Mouse (Mus musculus): ENCODE results near the gene Nhlh1.

Gene Nhlh1

GRCm38 (mm10) chr1:172057491-172057921 is at the start of gene Nhlh1:
Gene Nhlh1, minus strand, starts transcription at chr1:172057573.
- no peak for DNase-seq (ENCODE audit: extremely low spot score, low read depth, low spot score)

GRCm38 (mm10) chr1:172105101-172105500 is 47.7 kb upstream of the Nhlh1 start:
- DNase-seq (ENCODE audit: extremely low spot score, low read depth, low spot score), result no peak

GRCm38 (mm10) chr1:172103619-172104018 is 46.2 kb upstream of the Nhlh1 start:
- no peak for DNase-seq (ENCODE audit: extremely low spot score, low read depth, low spot score)

GRCm38 (mm10) chr1:172099325-172100033 is 42.1 kb upstream of the Nhlh1 start:
- no peak for DNase-seq (ENCODE audit: extremely low spot score, low read depth, low spot score)

- DNase-seq (ENCODE audit: extremely low spot score, low read depth, low spot score), result no peak
Observed at GRCm38 (mm10) chr1:172095202-172095601, 37.8 kb upstream of the Nhlh1 start.

- no peak for DNase-seq (ENCODE audit: extremely low spot score, low read depth, low spot score)
Observed at GRCm38 (mm10) chr1:172094295-172094694, 36.9 kb upstream of the Nhlh1 start.

- no peak for DNase-seq (ENCODE audit: extremely low spot score, low read depth, low spot score)
Observed at GRCm38 (mm10) chr1:172093522-172093921, 36.1 kb upstream of the Nhlh1 start.

- no peak for DNase-seq (ENCODE audit: extremely low spot score, low read depth, low spot score)
Observed at GRCm38 (mm10) chr1:172082899-172083445, 25.6 kb upstream of the Nhlh1 start.

GRCm38 (mm10) chr1:172082101-172082898 is 24.9 kb upstream of the Nhlh1 start, which contains the start of the genes Copa and Ncstn:
Gene Copa, plus strand, starts transcription at chr1:172082529.
Gene Ncstn, minus strand, starts transcription at chr1:172082795.
- peak; percentile 69 for DNase-seq (ENCODE audit: extremely low spot score, low read depth, low spot score)

GRCm38 (mm10) chr1:172077981-172078380 is 20.6 kb upstream of the Nhlh1 start:
- no peak for DNase-seq (ENCODE audit: extremely low spot score, low read depth, low spot score)

GRCm38 (mm10) chr1:172072604-172073003 is 15.2 kb upstream of the Nhlh1 start:
- DNase-seq (ENCODE audit: extremely low spot score, low read depth, low spot score), result no peak

GRCm38 (mm10) chr1:172071556-172071955 is 14.2 kb upstream of the Nhlh1 start:
- no peak for DNase-seq (ENCODE audit: extremely low spot score, low read depth, low spot score)

GRCm38 (mm10) chr1:172070227-172070626 is 12.9 kb upstream of the Nhlh1 start:
- DNase-seq (ENCODE audit: extremely low spot score, low read depth, low spot score), result no peak

- no peak for DNase-seq (ENCODE audit: extremely low spot score, low read depth, low spot score)
Observed at GRCm38 (mm10) chr1:172064613-172065141, 7.3 kb upstream of the Nhlh1 start.

GRCm38 (mm10) chr1:172063291-172064023 is 6.1 kb upstream of the Nhlh1 start:
- DNase-seq (ENCODE audit: extremely low spot score, low read depth, low spot score), result no peak

GRCm38 (mm10) chr1:172062101-172062500 is 4.7 kb upstream of the Nhlh1 start:
- no peak for DNase-seq (ENCODE audit: extremely low spot score, low read depth, low spot score)

- DNase-seq (ENCODE audit: extremely low spot score, low read depth, low spot score), result no peak
Observed at GRCm38 (mm10) chr1:172061217-172061616, 3.8 kb upstream of the Nhlh1 start.

- DNase-seq (ENCODE audit: extremely low spot score, low read depth, low spot score), result no peak
Observed at GRCm38 (mm10) chr1:172060659-172061058, 3.3 kb upstream of the Nhlh1 start.

GRCm38 (mm10) chr1:172058874-172059273 is 1.5 kb upstream of the Nhlh1 start:
- no peak for DNase-seq (ENCODE audit: extremely low spot score, low read depth, low spot score)

GRCm38 (mm10) chr1:172058321-172058720 is 948 bp upstream of the Nhlh1 start:
- DNase-seq (ENCODE audit: extremely low spot score, low read depth, low spot score), result no peak

GRCm38 (mm10) chr1:172056251-172056650 is 1.1 kb downstream of the Nhlh1 start:
- no peak for DNase-seq (ENCODE audit: extremely low spot score, low read depth, low spot score)
